Mouse (Mus musculus) heart, postnatal 0 days (tissue): ENCODE data around the gene Lgals3bp. TPM values are rescaled to one million over a fixed set of nuclear protein-coding genes. Genes with fewer than 3 reads are reported as not detected.

Experiments used
- ATAC-seq: fragments of 200-750 bp; cut with Nextera tagmentation; 2 replicates; pipeline ENCODE4 v1.8.0; 2017; ENCODE audit warnings: low read depth, moderate number of reproducible peaks, moderate library complexity; ENCODE audit not compliant: insufficient read depth
- DNase-seq: peaks from one replicate; pipeline ENCODE4 v3.0.0-alpha.2; 2016; ENCODE audit warnings: low spot score
- H3K27ac ChIP-seq: fragments of 300-500 bp; sonication (generic); 2 replicates; pipeline ENCODE4 v1.5.1; 2014; ENCODE audit warnings: low read depth, mild to moderate bottlenecking
- H3K27me3 ChIP-seq: fragments of 300-500 bp; sonication (generic); 2 replicates; pipeline ENCODE4 v1.6.1; 2014; ENCODE audit warnings: low read length, mixed read lengths; ENCODE audit not compliant: control insufficient read depth, insufficient read depth
- H3K36me3 ChIP-seq: fragments of 300-500 bp; sonication (generic); replicated peaks from 2 replicates; pipeline ENCODE4 v1.6.1; 2014; ENCODE audit warnings: low read length, mixed read lengths; ENCODE audit not compliant: control insufficient read depth, insufficient read depth
- H3K4me1 ChIP-seq: fragments of 300-500 bp; sonication (generic); 2 replicates; pipeline ENCODE4 v1.6.1; 2014; ENCODE audit warnings: antibody characterized with exemption; ENCODE audit not compliant: control insufficient read depth, insufficient read depth
- H3K4me2 ChIP-seq: fragments of 300-500 bp; sonication (generic); 2 replicates; pipeline ENCODE4 v1.6.1; 2014; ENCODE audit warnings: low read depth, mild to moderate bottlenecking, low read length, moderate library complexity
- H3K4me3 ChIP-seq: fragments of 300-500 bp; sonication (generic); 2 replicates; pipeline ENCODE4 v1.5.1; 2014; ENCODE audit warnings: low read depth, low read length
- H3K9ac ChIP-seq: fragments of 300-500 bp; sonication (generic); replicated peaks from 2 replicates; pipeline ENCODE4 v1.6.1; 2014; ENCODE audit warnings: low read depth, low read length, mixed read lengths
- H3K9me3 ChIP-seq: fragments of 300-500 bp; sonication (generic); replicated peaks from 2 replicates; pipeline ENCODE4 v1.6.1; 2016; ENCODE audit warnings: low read length; ENCODE audit not compliant: control insufficient read depth
- CTCF ChIP-seq: IDR thresholded peaks from 2 replicates; pipeline ENCODE4 v1.5.1; 2016; ENCODE audit warnings: antibody characterized with exemption, control low read depth, low read depth
- EP300 ChIP-seq: IDR thresholded peaks from 2 replicates; pipeline ENCODE4 v1.6.1; 2016; ENCODE audit warnings: antibody characterized with exemption, low read depth
- WGBS: fragments of 180-500 bp; shearing (Covaris S2); extraction: QIAGEN DNeasy Blood & Tissue Kit; methylation state at CpG from one replicate; pipeline ENCODE4 v1.1.7; 2014; 5-methylcytosine and 5-hydroxymethylcytosine counted together
- polyA plus RNA-seq: library from polyadenylated mRNA; unstranded; fragments of >200 nt; fragmentation: Nextera tagmentation; extraction: Ambion mirVana; gene quantifications from 2 replicates; pipeline ENCODE4 v1.2.1, GENCODE M21; 2015
- total RNA-seq: library from RNA; depleted of rRNA; stranded (reverse); fragments of >200 nt; gene quantifications from 2 replicates; pipeline ENCODE4 v1.2.3, GENCODE M21; 2014; ENCODE audit warnings: low replicate concordance

Lgals3bp gene
- total and polyA plus RNA-seq, 2 experiments from 2014 or later: 28.6 to 77.9 TPM

DNA sequence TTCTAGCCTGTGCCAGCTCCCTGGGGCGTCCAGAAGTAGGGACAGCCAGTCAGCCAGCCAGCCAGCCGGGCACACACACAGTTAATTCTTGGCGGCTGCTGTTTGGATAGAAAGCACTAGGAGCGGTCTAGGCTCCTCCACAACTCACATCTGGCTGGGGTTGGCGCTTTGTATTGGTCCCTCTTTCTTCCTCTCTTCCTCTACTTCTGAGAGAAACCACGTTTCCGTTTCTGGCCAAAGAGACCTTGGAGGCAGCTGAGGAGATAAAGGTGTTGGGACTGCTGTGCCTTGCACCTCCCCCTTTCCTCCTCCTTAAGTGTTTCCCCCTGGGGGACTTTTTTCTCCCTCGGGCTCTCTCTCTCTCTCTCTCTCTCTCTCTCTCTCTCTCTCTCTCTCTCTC, 26.1 kb upstream of the Lgals3bp start, which contains the start of gene C1qtnf1:
TSS of gene C1qtnf1 (plus strand) at position 218 of the 400 bp plus-strand sequence.
- Histone ChIP-seq H3K4me1 (peaks cover 37% of the 10 kb centered on the region), H3K27me3 (0 out of 2 replicates have a peak, but pooled peaks cover 12% of the 10 kb centered on the region), H3K36me3 (no peaks in the 10 kb centered on the region), H3K4me2 (peak within 1 kb of the TSS; percentile 49), H3K27ac (peak within 1 kb of the TSS; percentile 77), H3K9ac (peak within 1 kb of the TSS; percentile 44), H3K9me3 (no peaks in the 10 kb centered on the region), H3K4me3 (peak within 1 kb of the TSS; percentile 38)
- under 1% methylated on average over 8 of the region's 8 CpGs for WGBS
- ATAC-seq: no peak
- TF ChIP-seq EP300 (no peak), CTCF (no peak)
- DNase-seq: no peak

DNA sequence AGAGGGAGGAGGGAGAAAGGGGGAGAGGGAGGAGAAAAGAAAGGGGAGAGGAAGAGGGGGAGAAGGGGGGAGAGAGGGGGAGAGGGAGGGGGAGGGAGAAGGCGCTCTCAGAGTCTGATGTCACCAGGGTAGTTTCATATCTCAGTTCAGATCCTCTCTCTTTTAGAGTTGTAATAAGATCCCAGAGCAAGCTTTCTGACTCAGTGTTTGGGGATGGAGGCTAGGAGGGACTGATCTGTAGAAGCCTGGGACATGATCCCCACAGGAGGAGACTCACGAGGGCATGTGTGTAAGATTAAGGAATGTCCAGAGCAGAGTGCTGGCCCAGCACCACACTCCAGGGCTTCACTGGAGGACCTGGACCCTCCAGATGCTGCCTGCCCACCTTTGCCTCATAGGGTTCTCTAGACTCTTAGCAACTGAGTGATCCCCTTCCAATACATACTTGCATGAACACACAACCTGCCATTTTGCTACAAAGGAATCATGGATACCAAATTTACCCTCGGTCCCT, 25.4 kb upstream of the Lgals3bp start:
- Histone ChIP-seq H3K4me1 (peaks cover 37% of the 10 kb centered on the region), H3K9ac (no peak overlapping the region), H3K27ac (peak overlapping the region; percentile 77; the same call in 1 of the 2 replicates), H3K4me2 (peak overlapping the region; percentile 49), H3K27me3 (0 out of 2 replicates have a peak, but pooled peaks cover 12% of the 10 kb centered on the region), H3K9me3 (no peaks in the 10 kb centered on the region), H3K4me3 (peak overlapping the region; percentile 38; the same call in 1 of the 2 replicates), H3K36me3 (no peaks in the 10 kb centered on the region)
- 29% methylated on average over 3 of the region's 3 CpGs for WGBS
- DNase-seq: no peak
- ATAC-seq: no peak
- TF ChIP-seq CTCF (no peak), EP300 (no peak)

DNA sequence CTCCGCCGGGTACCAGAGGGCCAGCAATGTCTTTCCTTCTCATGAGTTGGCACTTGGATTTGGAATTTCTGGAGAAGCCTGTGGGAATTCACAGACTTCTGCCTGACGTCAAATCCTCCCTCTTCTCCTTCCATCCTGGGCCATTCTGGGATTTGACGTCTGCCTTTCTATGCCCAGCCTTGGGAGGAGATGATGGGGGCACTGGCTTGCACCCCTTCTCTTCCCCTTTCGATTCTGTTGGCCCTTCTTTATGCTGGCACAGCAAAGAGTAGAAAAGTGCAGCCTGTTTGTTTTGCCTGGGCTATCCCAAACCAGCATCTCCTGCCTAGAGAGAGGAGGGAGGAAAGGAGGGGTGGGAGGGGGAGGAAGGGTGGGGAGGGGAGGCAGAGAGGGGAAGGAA, 24.9 kb upstream of the Lgals3bp start:
- Histone ChIP-seq H3K27ac (no peak overlapping the region), H3K36me3 (no peaks in the 10 kb centered on the region), H3K4me3 (no peak overlapping the region), H3K9me3 (no peaks in the 10 kb centered on the region), H3K27me3 (0 out of 2 replicates have a peak, but pooled peaks cover 12% of the 10 kb centered on the region), H3K4me2 (no peak overlapping the region), H3K9ac (no peak overlapping the region), H3K4me1 (peaks cover 37% of the 10 kb centered on the region)
- DNase-seq: no peak
- no peak for TF ChIP-seq EP300
- no peak for TF ChIP-seq CTCF
- no peak for ATAC-seq
- 57% methylated on average over 5 of the region's 5 CpGs for WGBS

DNA sequence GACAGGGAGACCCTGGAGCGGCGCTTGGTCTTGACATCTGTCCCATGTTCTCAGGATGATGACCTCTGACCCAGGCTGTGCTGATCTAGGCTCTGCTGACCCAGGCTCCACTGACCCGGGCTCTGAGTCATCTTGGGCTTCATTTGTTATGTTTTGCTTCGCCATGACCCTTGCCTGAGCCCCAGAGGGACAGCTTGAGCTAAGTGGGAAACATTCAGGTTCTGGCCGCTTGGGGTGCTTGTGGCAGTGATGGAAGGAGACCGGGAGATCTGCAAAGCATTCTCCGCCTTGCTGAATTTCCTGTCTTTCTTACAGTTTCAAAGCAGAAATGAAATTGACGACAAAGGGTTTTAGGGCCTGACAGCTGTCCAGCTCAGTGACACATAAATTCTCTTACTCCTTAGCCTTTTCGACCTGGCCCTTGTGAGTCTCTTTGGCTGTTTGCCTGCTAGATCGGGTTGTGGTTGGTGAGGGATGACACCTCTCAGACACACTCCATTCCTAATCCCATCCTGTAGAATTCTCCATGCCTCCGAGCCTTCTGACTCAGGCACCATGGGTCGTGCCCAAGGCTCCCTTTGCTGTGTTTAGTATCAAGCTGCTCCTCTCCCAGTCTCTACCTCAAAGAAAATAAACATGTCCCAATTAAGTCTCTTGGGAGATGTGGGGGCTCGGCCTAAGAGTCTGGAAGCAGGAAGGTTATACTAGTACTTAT, 22.9 kb upstream of the Lgals3bp start:
- Histone ChIP-seq H3K4me1 (peaks cover 27% of the 10 kb centered on the region), H3K9ac (no peak overlapping the region), H3K27ac (peak overlapping the region; percentile 77), H3K9me3 (no peaks in the 10 kb centered on the region), H3K36me3 (no peaks in the 10 kb centered on the region), H3K4me3 (no peak overlapping the region), H3K27me3 (0 out of 2 replicates have a peak, but pooled peaks cover 12% of the 10 kb centered on the region), H3K4me2 (no peak overlapping the region)
- no peak for TF ChIP-seq CTCF
- TF ChIP-seq EP300: no peak
- DNase-seq (no peak), ATAC-seq (no peak)
- WGBS: 48% methylated on average over 13 of the region's 13 CpGs

DNA sequence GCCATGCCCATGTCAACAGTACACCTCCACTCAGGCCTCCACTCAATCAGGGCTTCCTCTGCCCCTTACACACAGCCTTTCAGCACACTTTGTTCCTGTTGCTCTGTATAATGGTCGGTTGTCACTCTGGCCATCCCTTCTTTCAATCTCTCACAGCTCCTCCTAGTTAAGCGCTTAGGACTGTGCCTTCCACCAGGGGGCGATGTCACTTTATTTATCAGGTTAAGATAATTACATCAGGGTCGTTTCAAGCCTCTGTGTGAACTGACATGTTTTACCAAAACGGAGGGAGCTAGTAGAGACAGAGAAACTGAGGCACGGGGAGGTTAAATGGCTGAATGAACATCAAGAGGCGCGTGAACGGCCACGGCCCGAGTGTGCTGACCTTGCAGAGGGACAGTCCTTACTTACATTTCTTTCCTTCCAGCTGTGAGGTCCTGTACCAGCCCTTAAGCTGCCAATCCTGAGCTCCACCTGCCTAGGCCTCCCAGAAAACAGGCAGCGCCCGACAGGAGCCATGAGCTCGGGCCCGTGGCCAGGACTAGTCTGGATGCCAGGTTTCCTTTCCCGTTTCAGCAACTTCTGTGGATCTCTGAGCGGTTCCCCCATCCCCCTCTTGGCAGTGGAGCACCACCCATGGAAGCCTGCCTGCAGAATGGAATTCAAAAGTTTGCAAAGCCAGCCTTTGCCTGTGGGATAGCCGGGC, 21.5 kb upstream of the Lgals3bp start:
- Histone ChIP-seq H3K9ac (peak overlapping the region; percentile 26; the same call in 1 of the 2 replicates), H3K9me3 (no peaks in the 10 kb centered on the region), H3K4me2 (peak overlapping the region; percentile 54), H3K4me3 (peak overlapping the region; percentile 24), H3K4me1 (peaks cover 26% of the 10 kb centered on the region), H3K36me3 (no peaks in the 10 kb centered on the region), H3K27ac (peak overlapping the region; percentile 77), H3K27me3 (0 out of 2 replicates have a peak, but pooled peaks cover 6% of the 10 kb centered on the region)
- peak; percentile 42 for ATAC-seq
- peak; percentile 76 for DNase-seq
- TF ChIP-seq CTCF (peak; percentile 85), EP300 (peak; percentile 80; the same call in 1 of the 2 replicates)
- WGBS: 2% methylated on average over 18 of the region's 18 CpGs
